Mouse (Mus musculus) stomach, postnatal 0 days (tissue): ENCODE data around the gene Akna.

Experiments used
- CTCF ChIP-seq: IDR thresholded peaks from 2 replicates; pipeline ENCODE4 v1.5.1; 2016; ENCODE audit warnings: antibody characterized with exemption, low read depth, mild to moderate bottlenecking, moderate library complexity
- EP300 ChIP-seq: optimal IDR thresholded peaks from 2 replicates; pipeline ENCODE3; 2016; ENCODE audit warnings: antibody characterized with exemption

- TF ChIP-seq CTCF (no peak), EP300 (no peak)
Observed at GRCm38 (mm10) chr4:63383474-63383873, 19.7 kb downstream of the Akna start.
